Mouse (Mus musculus): ENCODE measurements at regions not wholly inside any gene's neighbourhood (a gene's known extent, or its start where the extent isn't known, plus 50 kb on each side); places are given as distances from the start of the nearest gene placed in this dataset.

- TF ChIP-seq POLR2A (IDR thresholded peaks at IDR 0.05; ENCODE audit: low read depth, low read length) (no peak), CTCF (IDR thresholded peaks at IDR 0.05; ENCODE audit: borderline replicate concordance, insufficient read depth, low read length) (no peak)
Measured at GRCm38 (mm10) chr14:52566920-52567319, 71.4 kb upstream of the Olfr1507 start.
